Mouse (Mus musculus) ES-Bruce4 (cell line): Measurements from ENCODE around the gene 9630041A04Rik. TPM values are rescaled to one million over a fixed set of nuclear protein-coding genes. Genes with fewer than 3 reads are reported as not detected.

Experiments used
- H3K27ac ChIP-seq: 2 replicates; pipeline ENCODE4 v1.5.1; 2012; ENCODE audit warnings: low read length, inconsistent platforms; ENCODE audit not compliant: insufficient read depth
- H3K27me3 ChIP-seq: 2 replicates; pipeline ENCODE4 v1.6.1; 2012; ENCODE audit warnings: mild to moderate bottlenecking, low read length, inconsistent platforms; ENCODE audit not compliant: control insufficient read depth, poor library complexity, insufficient read depth, severe bottlenecking
- H3K36me3 ChIP-seq: 2 replicates; pipeline ENCODE4 v1.6.1; 2012; ENCODE audit warnings: inconsistent platforms, mild to moderate bottlenecking, low read length, moderate library complexity; ENCODE audit not compliant: control insufficient read depth, poor library complexity, insufficient read depth, severe bottlenecking
- H3K4me1 ChIP-seq: one replicate; pipeline ENCODE4 v1.8.1; 2011; ENCODE audit warnings: low read length; ENCODE audit not compliant: control insufficient read depth, insufficient read depth
- H3K4me3 ChIP-seq: 2 replicates; pipeline ENCODE4 v1.5.1; 2011; ENCODE audit warnings: low read depth, mild to moderate bottlenecking, low read length
- H3K9ac ChIP-seq: 2 replicates; pipeline ENCODE4 v1.6.1; 2012; ENCODE audit warnings: low read depth, mild to moderate bottlenecking, inconsistent platforms; ENCODE audit not compliant: poor library complexity, severe bottlenecking
- H3K9me3 ChIP-seq: replicated peaks from 2 replicates; pipeline ENCODE4 v1.6.1; 2012; ENCODE audit warnings: mild to moderate bottlenecking, low read length, inconsistent platforms; ENCODE audit not compliant: control insufficient read depth, poor library complexity, insufficient read depth, severe bottlenecking
- CTCF ChIP-seq: IDR thresholded peaks from one replicate; pipeline ENCODE4 v1.8.1; 2011; ENCODE audit warnings: low read depth, low read length
- EP300 ChIP-seq: IDR thresholded peaks from 2 replicates; pipeline ENCODE4 v1.6.1; 2011; ENCODE audit warnings: low read depth, low read length; ENCODE audit not compliant: insufficient read depth
- POLR2A ChIP-seq: IDR thresholded peaks from one replicate; pipeline ENCODE4 v1.8.1; 2011; ENCODE audit warnings: low read length; ENCODE audit not compliant: insufficient read depth
- polyA plus RNA-seq: library from polyadenylated mRNA; stranded (reverse); fragments of >200 nt; gene quantifications from 2 replicates; pipeline ENCODE4 v1.2.4, GENCODE M21; 2011; ENCODE audit warnings: low read depth; ENCODE audit not compliant: missing spikeins, insufficient read depth, insufficient read length

Gene 9630041A04Rik
- polyA plus RNA-seq, 1 experiment: not detected

DNA sequence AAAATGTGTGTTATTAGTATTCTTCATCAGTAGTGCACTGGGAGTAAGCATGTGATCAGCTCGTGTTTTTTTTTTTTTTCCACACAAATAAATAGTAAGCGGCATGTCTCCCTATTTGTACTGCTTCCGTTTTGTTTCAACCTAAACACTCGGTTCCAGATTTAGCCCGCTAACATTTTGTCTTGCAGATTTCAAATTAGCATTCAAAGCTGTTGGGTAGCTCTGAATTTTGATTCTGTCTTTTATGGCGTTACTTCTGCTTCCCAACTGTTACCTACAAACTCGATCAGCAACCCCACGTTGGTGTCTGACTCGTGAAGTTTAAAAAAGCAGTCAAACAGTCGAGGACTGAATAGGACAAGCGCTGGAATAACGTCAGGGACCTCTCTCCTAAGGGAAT, 129.2 kb downstream of the 9630041A04Rik start:
- Histone ChIP-seq H3K27me3 (no peaks in the 10 kb centered on the region), H3K4me1 (peaks cover 2% of the 10 kb centered on the region), H3K36me3 (no peaks in the 10 kb centered on the region), H3K9ac (no peak overlapping the region), H3K4me3 (no peak overlapping the region), H3K9me3 (no peaks in the 10 kb centered on the region), H3K27ac (no peak overlapping the region)
- TF ChIP-seq POLR2A (no peak), CTCF (no peak), EP300 (no peak)
